Mouse (Mus musculus) MEL (cell line): ENCODE data around the gene Poldip2. TPM values are rescaled to one million over a fixed set of nuclear protein-coding genes. Genes with fewer than 3 reads are reported as not detected.

Source experiments
- DNase-seq: peaks from one replicate; pipeline ENCODE4 v3.0.0; 2011; ENCODE audit warnings: low read depth, low spot score
- H3K27ac ChIP-seq: 2 replicates; pipeline ENCODE4 v1.5.1; 2012; ENCODE audit warnings: low read depth, mild to moderate bottlenecking, control low read depth, low read length, moderate library complexity; ENCODE audit not compliant: control insufficient read depth
- H3K27me3 ChIP-seq, 2 experiments: fragments of 150-350 bp in 1 of 2; sonication (generic) in 1 of 2; 2 replicates each; pipeline ENCODE4 v1.6.1; 2012; ENCODE audit warnings: low read length in 2 of 2, mild to moderate bottlenecking in 2 of 2, improper control_type of control experiment in 1 of 2, moderate library complexity in 1 of 2; ENCODE audit not compliant: insufficient read depth in 2 of 2, control insufficient read depth in 1 of 2
- H3K36me3 ChIP-seq, 2 experiments: 2 replicates each; pipeline ENCODE4 v1.6.1; 2012 to 2014; ENCODE audit warnings: low read length in 2 of 2, improper control_type of control experiment in 1 of 2, inconsistent platforms in 1 of 2, mild to moderate bottlenecking in 1 of 2; ENCODE audit not compliant: insufficient read depth in 2 of 2, control insufficient read depth in 1 of 2
- H3K4me1 ChIP-seq, 2 experiments: fragments of 150-350 bp in 1 of 2; sonication (generic) in 1 of 2; 2 replicates each; pipeline ENCODE4 v1.6.1; 2012; ENCODE audit warnings: low read length in 2 of 2, improper control_type of control experiment in 1 of 2, mild to moderate bottlenecking in 1 of 2; ENCODE audit not compliant: insufficient read depth in 2 of 2, control insufficient read depth in 1 of 2
- H3K4me3 ChIP-seq, 2 experiments: fragments of 150-350 bp in 1 of 2; sonication (generic) in 1 of 2; 2 replicates each; pipeline ENCODE4 v1.5.1; 2012; ENCODE audit warnings: low read depth in 2 of 2, low read length in 2 of 2, mild to moderate bottlenecking in 2 of 2, moderate library complexity in 2 of 2, control low read depth in 1 of 2, improper control_type of control experiment in 1 of 2; ENCODE audit not compliant: control insufficient read depth in 1 of 2, insufficient read depth in 1 of 2
- H3K79me2 ChIP-seq: 2 replicates; pipeline ENCODE4 v1.6.1; 2012; ENCODE audit warnings: mild to moderate bottlenecking, low read length, moderate library complexity; ENCODE audit not compliant: control insufficient read depth, poor library complexity, insufficient read depth
- H3K9ac ChIP-seq: 2 replicates; pipeline ENCODE4 v1.6.1; 2012; ENCODE audit warnings: low read depth, mild to moderate bottlenecking, control low read depth, low read length, moderate library complexity; ENCODE audit not compliant: control insufficient read depth, poor library complexity, severe bottlenecking
- H3K9me3 ChIP-seq: fragments of 150-350 bp; sonication (generic); replicated peaks from 2 replicates; pipeline ENCODE4 v1.6.1; 2012; ENCODE audit warnings: mild to moderate bottlenecking, low read length, improper control_type of control experiment, moderate library complexity; ENCODE audit not compliant: insufficient read depth
- BHLHE40 ChIP-seq: IDR thresholded peaks from 2 replicates; pipeline ENCODE4 v1.6.1; 2012; ENCODE audit warnings: low read depth, mild to moderate bottlenecking, inconsistent platforms, low read length, improper control_type of control experiment, borderline replicate concordance
- CHD2 ChIP-seq: IDR thresholded peaks from 2 replicates; pipeline ENCODE4 v1.6.1; 2011; ENCODE audit warnings: low read length, improper control_type of control experiment
- CTCF ChIP-seq, 3 experiments: IDR thresholded peaks in 2 of 3; conservative IDR thresholded peaks in 1 of 3; 2 replicates each; pipeline ENCODE4 v1.5.1; 2011 to 2012; ENCODE audit warnings: low read length in 3 of 3, low read depth in 2 of 3, mild to moderate bottlenecking in 2 of 3, improper control_type of control experiment in 1 of 3, inconsistent platforms in 1 of 3, mixed read lengths in 1 of 3, moderate library complexity in 1 of 3; ENCODE audit not compliant: control insufficient read depth in 1 of 3, insufficient read depth in 1 of 3, poor library complexity in 1 of 3, severe bottlenecking in 1 of 3
- E2F4 ChIP-seq: IDR thresholded peaks from 2 replicates; pipeline ENCODE4 v1.6.1; 2011; ENCODE audit warnings: low read depth, low read length, improper control_type of control experiment, borderline replicate concordance
- ELF1 ChIP-seq: IDR thresholded peaks from 2 replicates; pipeline ENCODE4 v1.6.1; 2014; ENCODE audit warnings: low read depth, mild to moderate bottlenecking, inconsistent platforms, low read length, improper control_type of control experiment, moderate library complexity
- ETS1 ChIP-seq: IDR thresholded peaks from 2 replicates; pipeline ENCODE4 v1.6.1; 2012; ENCODE audit warnings: low read depth, mild to moderate bottlenecking, inconsistent platforms, low read length, improper control_type of control experiment, moderate library complexity
- HCFC1 ChIP-seq: IDR thresholded peaks from 2 replicates; pipeline ENCODE4 v1.6.1; 2012; ENCODE audit warnings: low read depth, mild to moderate bottlenecking, inconsistent platforms, low read length, improper control_type of control experiment, moderate library complexity
- MAX ChIP-seq: IDR thresholded peaks from 2 replicates; pipeline ENCODE4 v1.6.1; 2011; ENCODE audit warnings: low read length, improper control_type of control experiment
- MAZ ChIP-seq: IDR thresholded peaks from 2 replicates; pipeline ENCODE4 v1.6.1; 2012; ENCODE audit warnings: low read depth, mild to moderate bottlenecking, inconsistent platforms, low read length, improper control_type of control experiment
- MEF2A ChIP-seq: IDR thresholded peaks from 2 replicates; pipeline ENCODE4 v1.6.1; 2014; ENCODE audit warnings: low read depth, mild to moderate bottlenecking, inconsistent platforms, low read length, improper control_type of control experiment; ENCODE audit not compliant: poor library complexity, insufficient replicate concordance, severe bottlenecking; ENCODE audit errors: extremely low read depth
- MXI1 ChIP-seq: IDR thresholded peaks from 2 replicates; pipeline ENCODE4 v1.6.1; 2011; ENCODE audit warnings: mild to moderate bottlenecking, low read depth, low read length, improper control_type of control experiment
- MYB ChIP-seq: IDR thresholded peaks from 2 replicates; pipeline ENCODE4 v1.6.1; 2011; ENCODE audit warnings: mild to moderate bottlenecking, low read depth, low read length, improper control_type of control experiment
- MYC ChIP-seq: IDR thresholded peaks from 2 replicates; pipeline ENCODE4 v1.6.1; 2011; ENCODE audit warnings: low read depth, mild to moderate bottlenecking, low read length, improper control_type of control experiment, moderate library complexity
- NRF1 ChIP-seq: IDR thresholded peaks from 2 replicates; pipeline ENCODE4 v1.6.1; 2014; ENCODE audit warnings: low read depth, mild to moderate bottlenecking, inconsistent platforms, low read length, improper control_type of control experiment, moderate library complexity; ENCODE audit not compliant: poor library complexity, insufficient read depth, severe bottlenecking
- SIN3A ChIP-seq: IDR thresholded peaks from 2 replicates; pipeline ENCODE4 v1.6.1; 2012; ENCODE audit warnings: low read length, improper control_type of control experiment, inconsistent platforms
- USF2 ChIP-seq, 2 experiments: IDR thresholded peaks; 2 replicates each; pipeline ENCODE4 v1.6.1; 2011 to 2012; ENCODE audit warnings: improper control_type of control experiment in 2 of 2, low read length in 2 of 2, borderline replicate concordance in 1 of 2, inconsistent platforms in 1 of 2, low read depth in 1 of 2, mild to moderate bottlenecking in 1 of 2; ENCODE audit not compliant: insufficient read depth in 1 of 2
- ZC3H11A ChIP-seq: IDR thresholded peaks from 2 replicates; pipeline ENCODE4 v1.6.1; 2012; ENCODE audit warnings: low read depth, mild to moderate bottlenecking, inconsistent platforms, low read length, improper control_type of control experiment
- ZNF384 ChIP-seq: IDR thresholded peaks from 2 replicates; pipeline ENCODE4 v1.6.1; 2012; ENCODE audit warnings: low read depth, mild to moderate bottlenecking, inconsistent platforms, low read length, improper control_type of control experiment
- polyA plus RNA-seq, 2 experiments: library from polyadenylated mRNA; stranded (reverse) in 1 of 2; unstranded in 1 of 2; fragments of >175 nt in 1 of 2; fragments of >200 nt in 1 of 2; gene quantifications; 2 replicates each; pipeline versions ENCODE4 v1.2.1 to v1.2.4; 2012; ENCODE audit warnings: low replicate concordance in 2 of 2, low read depth in 1 of 2; ENCODE audit not compliant: insufficient read length in 2 of 2, insufficient read depth in 1 of 2, missing spikeins in 1 of 2
- total RNA-seq: library from RNA; depleted of rRNA; stranded (reverse); fragments of 300-350 nt; gene quantifications from 2 replicates; pipeline ENCODE4 v1.2.3, GENCODE M21; 2012

Gene Poldip2
- total and polyA plus RNA-seq, 3 experiments, result 166 to 260 (median 182) TPM

DNA sequence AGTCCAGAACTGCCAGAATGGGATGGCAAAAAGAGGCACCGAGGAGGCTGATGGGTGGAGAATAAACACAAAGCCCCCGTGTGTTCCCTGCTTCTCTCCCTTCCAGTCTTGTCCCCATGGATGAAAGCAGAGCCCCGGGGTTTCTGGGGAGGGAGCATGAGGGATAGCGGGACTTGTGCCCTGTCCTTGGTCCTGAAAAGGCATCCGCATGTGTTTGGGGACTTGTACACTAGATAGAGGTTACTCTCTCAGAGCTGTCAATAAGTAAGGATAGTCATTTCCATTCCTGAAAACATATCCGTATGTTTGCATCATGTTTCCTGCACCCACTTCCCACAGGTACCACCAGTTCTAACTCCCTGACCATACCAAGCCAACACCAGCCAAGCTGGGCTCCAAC is 16.1 kb upstream of the Poldip2 start:
- DNase-seq, result peak; percentile 86
- Histone ChIP-seq H3K4me1 (peaks cover 0 to 9% of the 10 kb centered on the region in 2 experiments; a peak in 2 of 4 replicates), H3K4me3 (no peak overlapping the region), H3K79me2 (no peaks in the 10 kb centered on the region), H3K9ac (no peak overlapping the region), H3K27ac (no peak overlapping the region), H3K36me3 (peaks cover 0 to 4% of the 10 kb centered on the region in 2 experiments; a peak in 1 of 4 replicates), H3K9me3 (no peaks in the 10 kb centered on the region), H3K27me3 (peaks cover 0 to 1% of the 10 kb centered on the region in 2 experiments; a peak in 3 of 4 replicates)
- TF ChIP-seq SIN3A (peak; percentile 92), MXI1 (peak; percentile 97), NRF1 (no peak), BHLHE40 (no peak), MEF2A (no peak), ELF1 (no peak), CHD2 (no peak), MAZ (no peak), ZNF384 (no peak), MAX (0 out of 2 replicates have a peak, but pooled peaks have one; percentile 50), CTCF (IDR thresholded peaks at IDR 0.05 in 2 of 3, conservative IDR thresholded peaks at IDR 0.05 in 1 of 3; ENCODE audit: control insufficient read depth in 1 of 3, insufficient read depth in 1 of 3, low read depth in 2 of 3, low read length in 3 of 3, poor library complexity in 1 of 3, severe bottlenecking in 1 of 3) (no peak), ZC3H11A (no peak), E2F4 (no peak), MYC (peak; percentile 39; the same call in 1 of the 2 replicates)

DNA sequence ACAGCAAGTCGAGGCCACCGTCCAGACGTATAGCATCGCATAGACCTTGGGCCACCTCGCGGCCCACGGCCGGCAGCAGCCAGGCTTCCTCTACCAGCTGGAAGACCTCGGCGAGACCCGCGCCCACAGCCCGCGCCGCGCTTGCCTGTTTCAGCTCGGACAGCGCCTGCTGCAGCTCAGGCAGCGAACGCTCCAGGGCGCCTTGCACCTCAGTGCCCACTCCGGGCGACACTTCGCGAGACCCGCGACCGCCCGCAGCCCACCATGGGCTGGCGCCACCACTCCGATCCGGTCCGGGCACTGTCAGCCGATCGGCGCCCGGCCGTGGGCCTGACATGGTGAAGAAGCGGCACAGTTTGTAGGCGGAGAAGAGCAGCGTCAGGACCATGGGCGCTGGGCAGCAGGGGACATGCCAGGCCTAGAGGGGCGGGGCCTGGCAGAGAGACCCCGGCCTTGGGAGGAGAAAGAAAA is 14.9 kb upstream of the Poldip2 start:
- Histone ChIP-seq H3K27me3 (peaks cover 0 to 1% of the 10 kb centered on the region in 2 experiments; a peak in 3 of 4 replicates), H3K4me1 (peaks cover 0 to 17% of the 10 kb centered on the region in 2 experiments; a peak in 2 of 4 replicates), H3K36me3 (peaks cover 0 to 7% of the 10 kb centered on the region in 2 experiments; a peak in 1 of 4 replicates), H3K79me2 (no peaks in the 10 kb centered on the region), H3K9me3 (no peaks in the 10 kb centered on the region), H3K4me3 (peak overlapping the region in 1 of 2 experiments; percentile 22; a peak in 2 of 4 replicates), H3K9ac (no peak overlapping the region), H3K27ac (no peak overlapping the region)
- TF ChIP-seq ETS1, result no peak
- no peak for TF ChIP-seq BHLHE40
- TF ChIP-seq MYB, result no peak
- no peak for TF ChIP-seq ZNF384
- no peak for TF ChIP-seq HCFC1
- TF ChIP-seq MXI1, result no peak
- TF ChIP-seq USF2 (IDR thresholded peaks at IDR 0.05; ENCODE audit: borderline replicate concordance in 1 of 2, insufficient read depth in 1 of 2, low read depth in 1 of 2, low read length in 2 of 2), result no peak
- no peak for DNase-seq
